Mouse (Mus musculus) forebrain, embryonic 16.5 days (tissue): ENCODE measurements around the gene Usp49. TPM values are rescaled to one million over a fixed set of nuclear protein-coding genes. Genes with fewer than 3 reads are reported as not detected.
A peak's percentile ranks its signal among the peaks of the same experiment; 100 is the strongest.

ENCODE experiments used
- ATAC-seq: fragments of 200-750 bp; cut with Nextera tagmentation; 2 replicates; pipeline ENCODE4 v1.8.0; 2017; ENCODE audit warnings: mild to moderate bottlenecking, moderate library complexity
- H3K27ac ChIP-seq: fragments of 300-500 bp; sonication (generic); 2 replicates; pipeline ENCODE4 v1.5.1; 2014; ENCODE audit warnings: low read length, control low read depth
- H3K27me3 ChIP-seq: fragments of 300-500 bp; sonication (generic); replicated peaks from 2 replicates; pipeline ENCODE4 v1.6.1; 2014; ENCODE audit warnings: low read length; ENCODE audit not compliant: control insufficient read depth, insufficient read depth
- H3K36me3 ChIP-seq: fragments of 300-500 bp; sonication (generic); 2 replicates; pipeline ENCODE4 v1.6.1; 2014; ENCODE audit not compliant: control insufficient read depth, insufficient read depth
- H3K4me1 ChIP-seq: fragments of 300-500 bp; sonication (generic); replicated peaks from 2 replicates; pipeline ENCODE4 v1.6.1; 2014; ENCODE audit warnings: low read length; ENCODE audit not compliant: control insufficient read depth, insufficient read depth
- H3K4me2 ChIP-seq: fragments of 300-500 bp; sonication (generic); 2 replicates; pipeline ENCODE4 v1.6.1; 2014; ENCODE audit warnings: mild to moderate bottlenecking, low read length, control low read depth
- H3K4me3 ChIP-seq: fragments of 300-500 bp; sonication (generic); replicated peaks from 2 replicates; pipeline ENCODE4 v1.5.1; 2014; ENCODE audit warnings: mild to moderate bottlenecking, low read length, control low read depth
- H3K9ac ChIP-seq: fragments of 300-500 bp; sonication (generic); replicated peaks from 2 replicates; pipeline ENCODE4 v1.6.1; 2014; ENCODE audit warnings: low read depth, low read length, control low read depth
- H3K9me3 ChIP-seq: fragments of 300-500 bp; sonication (generic); 2 replicates; pipeline ENCODE4 v1.6.1; 2016; ENCODE audit warnings: low read length; ENCODE audit not compliant: control insufficient read depth
- WGBS: fragments of 180-500 bp; shearing (Covaris S2); extraction: QIAGEN DNeasy Blood & Tissue Kit; methylation state at CpG from one replicate; pipeline ENCODE4 v1.1.7; 2014; 5-methylcytosine and 5-hydroxymethylcytosine counted together
- polyA plus RNA-seq: library from polyadenylated mRNA; unstranded; fragments of >200 nt; fragmentation: Nextera tagmentation; extraction: Ambion mirVana; gene quantifications from 2 replicates; pipeline ENCODE4 v1.2.1, GENCODE M21; 2015

Usp49 gene
- polyA plus RNA-seq, 1 experiment from 2014 or later, result 9.1 TPM

GRCm38 (mm10) chr17:47602289-47602688 lies 28.2 kb upstream of the Usp49 start:
- no peak for ATAC-seq
- peaks cover 20% of the 10 kb centered on the region for H3K36me3 ChIP-seq

GRCm38 (mm10) chr17:47606220-47606619 lies 24.3 kb upstream of the Usp49 start:
- H3K36me3 ChIP-seq, result peaks cover 15% of the 10 kb centered on the region; the same call in 1 of the 2 replicates
- peaks cover 11% of the 10 kb centered on the region for H3K4me1 ChIP-seq
- H3K9ac ChIP-seq, result no peak overlapping the region
- no peak for ATAC-seq
- no peak overlapping the region for H3K27ac ChIP-seq
- WGBS, result 72% methylated on average over 5 of the region's 5 CpGs
- no peak overlapping the region for H3K4me3 ChIP-seq
- H3K27me3 ChIP-seq, result no peaks in the 10 kb centered on the region
- no peak overlapping the region for H3K4me2 ChIP-seq
- no peaks in the 10 kb centered on the region for H3K9me3 ChIP-seq

More at GRCm38 (mm10) chr17:47602289-47602688, 28.2 kb upstream of the Usp49 start:
- Histone ChIP-seq H3K9me3 (no peaks in the 10 kb centered on the region), H3K9ac (no peak overlapping the region), H3K27me3 (no peaks in the 10 kb centered on the region), H3K4me3 (no peak overlapping the region), H3K27ac (no peak overlapping the region), H3K4me2 (no peak overlapping the region), H3K4me1 (peaks cover 3% of the 10 kb centered on the region; the same call in 1 of the 2 replicates)
- WGBS, result 89% methylated on average over 11 of the region's 11 CpGs

GRCm38 (mm10) chr17:47609182-47609581 lies 21.3 kb upstream of the Usp49 start:
- Histone ChIP-seq H3K27me3 (no peaks in the 10 kb centered on the region), H3K27ac (no peak overlapping the region), H3K36me3 (peaks cover 11% of the 10 kb centered on the region; the same call in 1 of the 2 replicates), H3K9ac (no peak overlapping the region), H3K9me3 (no peaks in the 10 kb centered on the region), H3K4me3 (no peak overlapping the region), H3K4me2 (no peak overlapping the region), H3K4me1 (peaks cover 24% of the 10 kb centered on the region)
- 96% methylated on average over 4 of the region's 4 CpGs for WGBS
- no peak for ATAC-seq

- ATAC-seq, result peak; percentile 97
- Histone ChIP-seq H3K4me1 (peaks cover 24% of the 10 kb centered on the region), H3K4me3 (peak within 1 kb of the TSS; percentile 94), H3K36me3 (peaks cover 7% of the 10 kb centered on the region; the same call in 1 of the 2 replicates), H3K9me3 (no peaks in the 10 kb centered on the region), H3K27me3 (no peaks in the 10 kb centered on the region), H3K27ac (peak within 1 kb of the TSS; percentile 68), H3K4me2 (peak within 1 kb of the TSS; percentile 94), H3K9ac (peak within 1 kb of the TSS; percentile 75)
- under 1% methylated on average over 59 of the region's 59 CpGs for WGBS
Observed at GRCm38 (mm10) chr17:47610849-47611660, 19.4 kb upstream of the Usp49 start, which contains the start of the genes Bysl, Med20 and Gm20517. TSS of gene Bysl (minus strand) at chr17:47611492. TSS of gene Med20 (plus strand) at chr17:47611582. TSS of gene Gm20517 (plus strand) at chr17:47611589.

- H3K9me3 ChIP-seq, result no peaks in the 10 kb centered on the region
- peaks cover 5% of the 10 kb centered on the region; the same call in 1 of the 2 replicates for H3K36me3 ChIP-seq
- peak overlapping the region; percentile 94 for H3K4me3 ChIP-seq
- peak overlapping the region; percentile 75 for H3K9ac ChIP-seq
- peak overlapping the region; percentile 37; the same call in 1 of the 2 replicates for H3K27ac ChIP-seq
- ATAC-seq, result no peak; the same call in 1 of the 2 replicates
- H3K4me1 ChIP-seq, result peaks cover 24% of the 10 kb centered on the region
- WGBS, result 0% methylated on average over 13 of the region's 13 CpGs
- H3K27me3 ChIP-seq, result no peaks in the 10 kb centered on the region
- H3K4me2 ChIP-seq, result peak overlapping the region; percentile 94
Observed at GRCm38 (mm10) chr17:47611661-47611982, 18.9 kb upstream of the Usp49 start.

GRCm38 (mm10) chr17:47614018-47614417 lies 16.5 kb upstream of the Usp49 start:
- no peaks in the 10 kb centered on the region for H3K9me3 ChIP-seq
- no peak for ATAC-seq
- peaks cover 7% of the 10 kb centered on the region; the same call in 1 of the 2 replicates for H3K36me3 ChIP-seq
- H3K27ac ChIP-seq, result no peak overlapping the region
- H3K4me2 ChIP-seq, result no peak overlapping the region
- H3K4me1 ChIP-seq, result peaks cover 24% of the 10 kb centered on the region
- no peak overlapping the region for H3K4me3 ChIP-seq
- H3K27me3 ChIP-seq, result no peaks in the 10 kb centered on the region
- H3K9ac ChIP-seq, result no peak overlapping the region
- WGBS, result 93% methylated on average over 1 of the region's 1 CpGs

GRCm38 (mm10) chr17:47616119-47616518 lies 14.4 kb upstream of the Usp49 start:
- H3K27me3 ChIP-seq, result no peaks in the 10 kb centered on the region
- H3K4me1 ChIP-seq, result peaks cover 13% of the 10 kb centered on the region
- H3K9ac ChIP-seq, result no peak overlapping the region
- no peak overlapping the region for H3K4me2 ChIP-seq
- peaks cover 7% of the 10 kb centered on the region; the same call in 1 of the 2 replicates for H3K36me3 ChIP-seq
- ATAC-seq, result no peak
- H3K9me3 ChIP-seq, result no peaks in the 10 kb centered on the region
- H3K27ac ChIP-seq, result no peak overlapping the region
- H3K4me3 ChIP-seq, result no peak overlapping the region
- 95% methylated on average over 8 of the region's 8 CpGs for WGBS

- ATAC-seq, result no peak
- no peaks in the 10 kb centered on the region for H3K27me3 ChIP-seq
- WGBS, result 94% methylated on average over 4 of the region's 4 CpGs
Observed at GRCm38 (mm10) chr17:47616652-47617051, 13.8 kb upstream of the Usp49 start.

GRCm38 (mm10) chr17:47617605-47618307 lies 12.7 kb upstream of the Usp49 start:
- no peak overlapping the region for H3K4me3 ChIP-seq
- H3K36me3 ChIP-seq, result peaks cover 7% of the 10 kb centered on the region; the same call in 1 of the 2 replicates
- WGBS, result 93% methylated on average over 9 of the region's 9 CpGs
- no peaks in the 10 kb centered on the region for H3K27me3 ChIP-seq
- H3K4me1 ChIP-seq, result peaks cover 3% of the 10 kb centered on the region; the same call in 1 of the 2 replicates
- H3K9ac ChIP-seq, result no peak overlapping the region
- no peak overlapping the region for H3K27ac ChIP-seq
- no peaks in the 10 kb centered on the region for H3K9me3 ChIP-seq
- no peak for ATAC-seq
- H3K4me2 ChIP-seq, result no peak overlapping the region

More at GRCm38 (mm10) chr17:47616652-47617051, 13.8 kb upstream of the Usp49 start:
- H3K27ac ChIP-seq, result no peak overlapping the region
- no peaks in the 10 kb centered on the region for H3K9me3 ChIP-seq
- peaks cover 7% of the 10 kb centered on the region; the same call in 1 of the 2 replicates for H3K36me3 ChIP-seq
- no peak overlapping the region for H3K4me3 ChIP-seq
- H3K4me1 ChIP-seq, result peaks cover 13% of the 10 kb centered on the region
- H3K4me2 ChIP-seq, result no peak overlapping the region
- no peak overlapping the region for H3K9ac ChIP-seq
